Mouse (Mus musculus): Measurements from ENCODE around the gene Scap.

GRCm38 (mm10) chr9:110330341-110330740, 2.7 kb upstream of the Scap start:
- TF ChIP-seq GATA1 (IDR thresholded peaks at IDR 0.05; ENCODE audit: low read length), result no peak
- TF ChIP-seq TAL1 (IDR thresholded peaks at IDR 0.05; ENCODE audit: low read length), result no peak
